Mouse (Mus musculus) ES-CJ7 (cell line): Measurements from ENCODE around the gene Timm23.
"Not testable (repeated sequence)": the region's sequence is repeated elsewhere in the genome, so short reads cannot be mapped to it uniquely, and the experiment has no call there.

Source experiments
- DNase-seq: peaks from one replicate; pipeline ENCODE4 v3.0.0; 2011; ENCODE audit warnings: low read depth, low spot score

Timm23 gene

DNA sequence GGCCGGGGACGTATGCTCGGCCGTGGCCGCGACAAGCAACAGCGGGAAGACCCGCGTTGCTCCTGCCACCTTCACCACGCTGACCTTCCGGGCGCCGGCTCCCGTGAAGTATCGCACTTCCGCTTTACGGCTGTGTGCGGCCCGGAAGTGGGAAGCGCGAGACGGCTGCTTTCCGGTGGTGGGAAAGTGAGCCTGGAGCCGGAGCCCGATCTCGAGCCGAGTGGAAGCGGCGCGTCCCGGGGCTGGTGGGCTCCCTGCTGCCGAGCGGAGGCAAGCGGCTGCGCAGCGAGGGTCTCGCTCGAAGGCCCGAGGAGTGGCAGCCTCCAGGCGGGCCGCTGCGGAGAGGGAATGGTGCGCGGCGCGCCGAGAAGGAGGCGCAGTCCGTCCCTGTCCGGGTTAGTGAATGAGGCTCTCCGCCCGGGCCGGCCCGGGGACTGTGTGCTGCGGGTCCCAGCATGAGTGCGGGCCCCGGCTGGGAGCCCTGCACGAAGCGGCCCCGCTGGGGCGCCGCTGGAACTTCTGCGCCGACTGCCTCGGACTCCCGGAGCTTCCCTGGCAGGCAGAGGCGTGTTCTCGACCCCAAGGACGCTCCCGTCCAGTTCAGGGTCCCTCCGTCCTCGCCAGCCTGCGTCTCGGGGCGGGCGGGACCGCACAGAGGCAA, at the start of gene Timm23, which contains the start of gene Parg:
Timm23 (minus strand) TSS at position 108 of the 661 bp plus-strand sequence.
Parg (plus strand) TSS at position 159 of the 661 bp plus-strand sequence.
- DNase-seq = peak; percentile 87

GRCm38 (mm10) chr14:32249616-32250015, 47.9 kb upstream of the Timm23 start:
- no peak for DNase-seq

DNA sequence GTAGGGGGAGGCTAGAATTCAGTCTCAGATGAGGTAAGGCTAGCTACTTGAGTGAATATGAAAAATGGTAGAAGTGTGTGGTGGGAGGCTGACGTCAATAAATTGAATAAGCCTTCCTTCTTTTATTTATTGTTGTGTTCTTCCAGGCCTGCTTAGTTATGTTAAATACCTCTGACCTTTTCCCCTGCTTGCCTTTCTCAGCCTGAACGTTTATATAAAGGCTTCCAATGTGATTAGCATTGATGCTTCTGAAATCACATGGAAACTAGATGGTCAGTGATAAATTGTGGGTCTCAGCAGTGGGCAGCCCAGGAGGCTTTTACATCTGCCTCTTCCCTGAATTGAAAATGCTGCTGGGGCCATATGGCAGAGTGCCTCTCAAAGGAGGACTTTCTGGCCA, 44.3 kb upstream of the Timm23 start:
- no peak for DNase-seq

GRCm38 (mm10) chr14:32242401-32242800, 40.7 kb upstream of the Timm23 start:
- DNase-seq = no peak

- peak; percentile 12 for DNase-seq
These were observed 27.3 kb upstream of the Timm23 start for GRCm38 (mm10) chr14:32228996-32229395.

DNA sequence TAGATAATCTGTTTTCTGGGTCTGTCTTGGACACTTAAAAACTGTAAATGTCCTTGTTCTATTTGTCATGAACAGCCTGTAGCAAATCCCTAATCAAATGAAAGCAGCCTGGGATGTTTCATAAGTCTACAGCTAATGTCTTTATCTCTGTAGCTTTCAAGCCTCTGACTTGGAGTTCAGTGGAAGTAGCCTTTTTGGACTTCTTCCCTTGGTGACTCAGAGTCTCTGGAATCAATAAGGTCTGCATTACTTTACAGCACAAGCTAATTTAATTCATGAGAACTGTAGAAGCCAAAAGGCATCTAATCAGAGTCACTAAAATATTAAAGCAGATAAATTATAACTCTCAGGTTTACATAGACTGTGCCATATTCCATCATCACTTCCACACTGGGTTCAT, 24.9 kb upstream of the Timm23 start:
- no peak for DNase-seq

GRCm38 (mm10) chr14:32201354-32201753, 344 bp downstream of the Timm23 start:
- no peak for DNase-seq

GRCm38 (mm10) chr14:32193557-32193956, 8.1 kb downstream of the Timm23 start:
- DNase-seq = peak; percentile 32

DNA sequence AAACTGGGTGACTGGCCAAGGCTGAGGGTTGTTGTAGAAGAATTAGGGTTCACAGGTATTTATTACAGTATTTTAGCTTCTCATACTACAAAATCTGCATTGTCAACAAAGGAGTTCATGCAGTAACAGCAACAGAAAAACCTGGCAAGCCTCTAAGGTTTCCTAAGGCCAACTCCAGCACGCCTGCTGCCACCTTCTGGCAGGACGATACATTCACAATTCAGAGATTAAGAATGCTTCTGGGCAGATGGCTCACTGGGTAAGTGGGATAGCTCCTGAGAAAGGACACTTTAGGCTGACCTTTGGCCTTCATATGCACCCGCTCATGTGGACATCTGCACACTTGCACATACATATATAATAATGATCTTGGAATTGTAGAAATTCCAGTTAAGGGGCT, 9.3 kb downstream of the Timm23 start:
- DNase-seq = peak; percentile 63

DNA sequence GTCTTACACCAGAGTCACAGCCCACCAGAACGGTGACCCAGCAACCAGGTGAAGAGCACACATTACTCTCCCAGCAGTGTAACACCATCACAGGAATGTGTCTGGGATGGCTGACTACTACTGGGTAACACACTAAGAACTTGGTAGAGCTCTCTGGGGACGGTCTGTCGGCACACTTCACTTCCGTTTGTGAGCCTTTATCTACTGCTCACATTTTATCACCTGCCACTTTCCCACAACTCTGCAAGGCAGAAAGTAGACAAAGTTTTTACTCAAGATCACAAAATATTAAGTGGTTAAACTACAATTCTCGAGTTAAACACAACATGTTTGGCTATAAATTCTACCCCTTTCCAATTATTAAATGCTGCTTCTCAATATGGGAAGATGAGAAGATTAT, 9.8 kb downstream of the Timm23 start:
- DNase-seq = no peak

DNA sequence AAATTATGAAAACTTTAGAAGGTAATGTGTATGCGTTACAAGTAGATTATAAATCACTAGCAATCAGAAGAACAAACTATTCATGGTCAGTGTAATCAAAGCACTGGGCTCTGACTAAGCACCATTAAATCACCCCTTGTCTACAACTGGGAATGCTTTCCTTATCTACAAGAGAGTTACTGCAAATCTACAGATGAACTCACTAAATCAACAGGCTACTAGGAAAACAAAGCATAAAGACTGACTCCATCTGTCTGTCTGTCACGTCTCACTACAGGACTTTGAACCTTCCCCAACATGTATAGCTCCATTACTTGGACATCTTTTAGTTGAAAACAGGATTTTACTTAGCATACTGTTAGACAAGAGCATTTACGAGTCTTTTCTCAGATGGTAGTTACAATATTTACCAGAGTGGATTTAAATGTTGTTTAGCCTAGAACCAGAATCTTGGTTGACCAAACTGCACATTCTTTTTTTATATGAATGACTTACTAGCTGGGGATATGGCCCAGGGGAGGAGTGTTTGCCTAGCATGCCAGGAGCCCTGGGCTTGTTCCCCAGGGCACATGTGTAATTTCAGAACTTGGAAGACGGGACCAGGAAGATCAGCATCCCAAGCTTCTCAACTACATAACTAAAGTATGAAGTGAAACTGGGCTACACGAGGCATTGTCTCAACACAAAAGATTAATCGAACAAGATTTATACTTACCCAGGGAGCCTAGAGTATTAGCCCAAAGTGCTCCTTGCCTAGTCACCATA, 10.9 kb downstream of the Timm23 start:
- no peak for DNase-seq

DNA sequence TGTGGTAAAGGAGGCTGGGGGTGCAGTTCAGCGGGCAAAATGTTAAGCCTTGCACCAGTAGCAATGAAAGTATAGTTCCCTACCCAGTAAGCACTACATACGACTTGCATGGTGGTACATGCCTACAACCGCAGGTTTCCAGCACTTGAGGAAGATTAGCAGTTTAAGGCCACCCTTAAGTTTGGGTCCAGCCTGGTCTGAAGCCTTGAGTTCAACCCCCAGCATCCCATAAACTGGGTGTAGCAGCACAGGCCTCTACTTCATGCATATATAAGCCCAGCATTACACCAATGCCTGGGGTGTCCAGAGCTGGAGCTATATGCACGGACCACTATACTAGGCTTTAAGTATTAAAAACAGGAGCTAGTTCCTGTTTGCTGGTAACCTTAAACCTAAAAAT, 17.9 kb downstream of the Timm23 start:
- no peak for DNase-seq

GRCm38 (mm10) chr14:32180861-32181260, 20.8 kb downstream of the Timm23 start:
- DNase-seq = no peak

DNA sequence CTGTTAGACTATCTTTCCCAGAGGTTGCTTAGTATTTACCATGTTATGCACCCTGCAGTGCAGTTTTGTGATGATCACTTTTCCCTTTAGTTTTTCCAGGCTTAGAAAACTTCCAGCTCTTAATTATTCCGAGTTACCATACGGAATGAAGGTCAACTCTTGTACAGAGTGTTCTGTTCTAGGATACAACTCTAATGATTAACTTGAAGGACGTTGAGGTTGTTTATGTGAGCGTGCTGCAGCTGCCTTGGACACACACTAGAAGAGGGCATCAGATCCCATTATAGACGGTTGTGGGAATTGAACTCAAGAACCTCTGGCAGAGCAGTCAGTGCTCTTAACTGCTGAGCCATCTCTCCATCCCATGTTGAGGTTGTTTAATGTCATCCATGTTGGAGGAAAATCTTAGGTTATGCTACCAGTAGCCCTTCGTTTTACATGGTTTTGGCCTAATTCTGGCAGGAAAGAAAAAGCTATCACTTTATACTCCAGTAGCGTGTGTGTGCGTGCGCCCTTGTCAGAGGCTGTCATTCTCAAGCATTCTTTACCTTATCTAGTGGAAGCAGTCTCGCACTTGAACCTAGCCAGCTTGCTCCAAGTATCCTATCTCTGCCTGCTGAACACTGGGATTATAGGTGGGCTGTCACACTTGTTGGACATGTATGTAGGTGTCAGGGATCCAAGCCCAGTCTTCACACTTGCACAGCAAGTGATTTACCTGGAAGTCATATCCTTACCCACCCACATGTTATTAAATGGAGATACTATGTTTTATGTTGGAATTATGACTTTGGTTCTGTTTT, 22.1 kb downstream of the Timm23 start:
- no peak for DNase-seq

- DNase-seq = not testable (repeated sequence)
These were observed 25.1 kb downstream of the Timm23 start for GRCm38 (mm10) chr14:32176590-32176989.

DNA sequence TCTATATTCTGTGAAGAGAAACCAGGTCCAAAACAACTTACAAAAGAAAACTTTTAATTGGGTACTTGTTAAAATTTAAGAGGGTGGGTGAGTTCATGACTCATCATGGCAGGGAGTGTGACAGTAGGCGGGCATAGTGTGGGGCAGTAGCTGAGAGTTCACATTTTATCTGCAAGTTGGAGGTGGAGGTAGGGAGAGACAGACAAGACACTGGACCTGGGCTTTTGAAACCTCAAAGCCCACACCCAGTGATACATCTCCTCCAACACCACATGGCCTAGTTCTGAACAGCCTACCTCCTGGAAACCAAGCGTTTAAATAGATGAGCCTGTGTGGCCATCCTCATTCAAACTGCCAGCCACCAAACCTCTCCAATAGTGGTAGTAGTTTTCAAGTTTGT, 26.4 kb downstream of the Timm23 start:
- DNase-seq = no peak

- no peak for DNase-seq
These were observed 31.6 kb downstream of the Timm23 start for GRCm38 (mm10) chr14:32170137-32170536.

- no peak for DNase-seq
These were observed 33.0 kb downstream of the Timm23 start for GRCm38 (mm10) chr14:32168653-32169231.

GRCm38 (mm10) chr14:32167326-32167725, 34.4 kb downstream of the Timm23 start:
- no peak for DNase-seq

DNA sequence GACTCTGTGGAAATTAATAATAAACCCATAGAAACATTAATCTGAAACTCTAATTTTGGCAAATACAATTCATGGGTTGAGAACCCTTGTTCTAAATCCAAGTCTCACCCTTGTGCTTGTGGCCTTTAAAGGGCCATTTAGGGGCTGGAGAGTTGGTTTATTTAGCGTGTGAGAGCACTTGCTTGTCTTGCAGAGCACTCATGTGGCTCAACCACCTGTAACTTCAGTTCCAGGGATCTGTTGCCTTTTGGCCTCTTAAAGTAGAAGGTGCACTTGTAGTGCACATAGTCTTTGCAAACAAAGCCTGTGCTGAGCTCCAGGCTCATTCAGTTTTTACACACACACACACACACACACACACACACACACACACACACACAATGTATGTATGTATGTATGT, 34.9 kb downstream of the Timm23 start:
- no peak for DNase-seq

DNA sequence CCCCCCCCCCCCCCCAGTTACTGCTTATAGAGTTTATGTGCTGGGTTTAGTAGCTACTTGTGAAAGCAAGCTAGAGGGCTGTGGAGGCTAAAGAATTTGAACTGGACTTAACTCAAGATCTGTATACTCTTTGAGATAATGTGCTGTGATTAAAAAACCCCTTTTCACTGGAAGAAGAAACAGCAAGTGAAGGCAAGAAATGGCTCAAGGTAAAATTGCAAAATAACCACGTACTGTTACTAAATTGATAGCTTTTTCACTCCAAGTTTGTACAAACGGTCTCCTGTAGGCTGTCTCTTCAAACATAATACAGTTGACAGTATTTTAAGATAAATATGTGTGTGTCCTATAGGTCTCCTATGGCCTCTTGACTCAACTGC, 35.6 kb downstream of the Timm23 start:
- DNase-seq = no peak
